Mouse (Mus musculus) MEL (cell line): ENCODE results near the gene Mapk8ip3. TPM values are rescaled to one million over a fixed set of nuclear protein-coding genes. Genes with fewer than 3 reads are reported as not detected.

Experiments used
- DNase-seq: peaks from one replicate; pipeline ENCODE4 v3.0.0; 2011; ENCODE audit warnings: low read depth, low spot score
- H3K27ac ChIP-seq: 2 replicates; pipeline ENCODE4 v1.5.1; 2012; ENCODE audit warnings: low read depth, mild to moderate bottlenecking, control low read depth, low read length, moderate library complexity; ENCODE audit not compliant: control insufficient read depth
- H3K27me3 ChIP-seq, 2 experiments: fragments of 150-350 bp in 1 of 2; sonication (generic) in 1 of 2; 2 replicates each; pipeline ENCODE4 v1.6.1; 2012; ENCODE audit warnings: low read length in 2 of 2, mild to moderate bottlenecking in 2 of 2, improper control_type of control experiment in 1 of 2, moderate library complexity in 1 of 2; ENCODE audit not compliant: insufficient read depth in 2 of 2, control insufficient read depth in 1 of 2
- H3K36me3 ChIP-seq, 2 experiments: 2 replicates each; pipeline ENCODE4 v1.6.1; 2012 to 2014; ENCODE audit warnings: low read length in 2 of 2, improper control_type of control experiment in 1 of 2, inconsistent platforms in 1 of 2, mild to moderate bottlenecking in 1 of 2; ENCODE audit not compliant: insufficient read depth in 2 of 2, control insufficient read depth in 1 of 2
- H3K4me1 ChIP-seq, 2 experiments: fragments of 150-350 bp in 1 of 2; sonication (generic) in 1 of 2; 2 replicates each; pipeline ENCODE4 v1.6.1; 2012; ENCODE audit warnings: low read length in 2 of 2, improper control_type of control experiment in 1 of 2, mild to moderate bottlenecking in 1 of 2; ENCODE audit not compliant: insufficient read depth in 2 of 2, control insufficient read depth in 1 of 2
- H3K4me3 ChIP-seq, 2 experiments: fragments of 150-350 bp in 1 of 2; sonication (generic) in 1 of 2; 2 replicates each; pipeline ENCODE4 v1.5.1; 2012; ENCODE audit warnings: low read depth in 2 of 2, low read length in 2 of 2, mild to moderate bottlenecking in 2 of 2, moderate library complexity in 2 of 2, control low read depth in 1 of 2, improper control_type of control experiment in 1 of 2; ENCODE audit not compliant: control insufficient read depth in 1 of 2, insufficient read depth in 1 of 2
- H3K79me2 ChIP-seq: 2 replicates; pipeline ENCODE4 v1.6.1; 2012; ENCODE audit warnings: mild to moderate bottlenecking, low read length, moderate library complexity; ENCODE audit not compliant: control insufficient read depth, poor library complexity, insufficient read depth
- H3K9ac ChIP-seq: 2 replicates; pipeline ENCODE4 v1.6.1; 2012; ENCODE audit warnings: low read depth, mild to moderate bottlenecking, control low read depth, low read length, moderate library complexity; ENCODE audit not compliant: control insufficient read depth, poor library complexity, severe bottlenecking
- H3K9me3 ChIP-seq: fragments of 150-350 bp; sonication (generic); replicated peaks from 2 replicates; pipeline ENCODE4 v1.6.1; 2012; ENCODE audit warnings: mild to moderate bottlenecking, low read length, improper control_type of control experiment, moderate library complexity; ENCODE audit not compliant: insufficient read depth
- BHLHE40 ChIP-seq: IDR thresholded peaks from 2 replicates; pipeline ENCODE4 v1.6.1; 2012; ENCODE audit warnings: low read depth, mild to moderate bottlenecking, inconsistent platforms, low read length, improper control_type of control experiment, borderline replicate concordance
- CTCF ChIP-seq, 3 experiments: IDR thresholded peaks in 2 of 3; conservative IDR thresholded peaks in 1 of 3; 2 replicates each; pipeline ENCODE4 v1.5.1; 2011 to 2012; ENCODE audit warnings: low read length in 3 of 3, low read depth in 2 of 3, mild to moderate bottlenecking in 2 of 3, improper control_type of control experiment in 1 of 3, inconsistent platforms in 1 of 3, mixed read lengths in 1 of 3, moderate library complexity in 1 of 3; ENCODE audit not compliant: control insufficient read depth in 1 of 3, insufficient read depth in 1 of 3, poor library complexity in 1 of 3, severe bottlenecking in 1 of 3
- E2F4 ChIP-seq: IDR thresholded peaks from 2 replicates; pipeline ENCODE4 v1.6.1; 2011; ENCODE audit warnings: low read depth, low read length, improper control_type of control experiment, borderline replicate concordance
- ELF1 ChIP-seq: IDR thresholded peaks from 2 replicates; pipeline ENCODE4 v1.6.1; 2014; ENCODE audit warnings: low read depth, mild to moderate bottlenecking, inconsistent platforms, low read length, improper control_type of control experiment, moderate library complexity
- ETS1 ChIP-seq: IDR thresholded peaks from 2 replicates; pipeline ENCODE4 v1.6.1; 2012; ENCODE audit warnings: low read depth, mild to moderate bottlenecking, inconsistent platforms, low read length, improper control_type of control experiment, moderate library complexity
- KAT2A ChIP-seq: conservative IDR thresholded peaks from 2 replicates; pipeline ENCODE4 v1.6.1; 2012; ENCODE audit warnings: low read depth, low read length, improper control_type of control experiment, inconsistent platforms
- MAFK ChIP-seq: IDR thresholded peaks from 2 replicates; pipeline ENCODE4 v1.6.1; 2011; ENCODE audit warnings: low read depth, mild to moderate bottlenecking, low read length, improper control_type of control experiment, borderline replicate concordance
- MAX ChIP-seq: IDR thresholded peaks from 2 replicates; pipeline ENCODE4 v1.6.1; 2011; ENCODE audit warnings: low read length, improper control_type of control experiment
- MEF2A ChIP-seq: IDR thresholded peaks from 2 replicates; pipeline ENCODE4 v1.6.1; 2014; ENCODE audit warnings: low read depth, mild to moderate bottlenecking, inconsistent platforms, low read length, improper control_type of control experiment; ENCODE audit not compliant: poor library complexity, insufficient replicate concordance, severe bottlenecking; ENCODE audit errors: extremely low read depth
- MXI1 ChIP-seq: IDR thresholded peaks from 2 replicates; pipeline ENCODE4 v1.6.1; 2011; ENCODE audit warnings: mild to moderate bottlenecking, low read depth, low read length, improper control_type of control experiment
- POLR2AphosphoS2 ChIP-seq: IDR thresholded peaks from 2 replicates; pipeline ENCODE4 v1.6.1; 2011; ENCODE audit warnings: low read length, improper control_type of control experiment
- SIN3A ChIP-seq: IDR thresholded peaks from 2 replicates; pipeline ENCODE4 v1.6.1; 2012; ENCODE audit warnings: low read length, improper control_type of control experiment, inconsistent platforms
- SMC3 ChIP-seq: IDR thresholded peaks from 2 replicates; pipeline ENCODE4 v1.6.1; 2011; ENCODE audit warnings: low read depth, low read length, improper control_type of control experiment
- ZC3H11A ChIP-seq: IDR thresholded peaks from 2 replicates; pipeline ENCODE4 v1.6.1; 2012; ENCODE audit warnings: low read depth, mild to moderate bottlenecking, inconsistent platforms, low read length, improper control_type of control experiment
- ZNF384 ChIP-seq: IDR thresholded peaks from 2 replicates; pipeline ENCODE4 v1.6.1; 2012; ENCODE audit warnings: low read depth, mild to moderate bottlenecking, inconsistent platforms, low read length, improper control_type of control experiment
- polyA plus RNA-seq, 2 experiments: library from polyadenylated mRNA; stranded (reverse) in 1 of 2; unstranded in 1 of 2; fragments of >175 nt in 1 of 2; fragments of >200 nt in 1 of 2; gene quantifications; 2 replicates each; pipeline versions ENCODE4 v1.2.1 to v1.2.4; 2012; ENCODE audit warnings: low replicate concordance in 2 of 2, low read depth in 1 of 2; ENCODE audit not compliant: insufficient read length in 2 of 2, insufficient read depth in 1 of 2, missing spikeins in 1 of 2
- total RNA-seq: library from RNA; depleted of rRNA; stranded (reverse); fragments of 300-350 nt; gene quantifications from 2 replicates; pipeline ENCODE4 v1.2.3, GENCODE M21; 2012

Gene Mapk8ip3
- total and polyA plus RNA-seq, 3 experiments: 22.8 to 44.5 TPM; not detected in 1

- TF ChIP-seq POLR2AphosphoS2 (no peak), ZC3H11A (no peak), CTCF (IDR thresholded peaks at IDR 0.05 in 2 of 3, conservative IDR thresholded peaks at IDR 0.05 in 1 of 3; ENCODE audit: control insufficient read depth in 1 of 3, insufficient read depth in 1 of 3, low read depth in 2 of 3, low read length in 3 of 3, poor library complexity in 1 of 3, severe bottlenecking in 1 of 3) (no peak), ETS1 (no peak), MAX (no peak), KAT2A (no peak), SMC3 (no peak), ELF1 (no peak), BHLHE40 (no peak), ZNF384 (no peak), MAFK (no peak), SIN3A (no peak), MEF2A (no peak), MXI1 (no peak)
- H3K27ac ChIP-seq: no peak overlapping the region
- no peaks in the 10 kb centered on the region for H3K27me3 ChIP-seq
- peaks cover 0 to 9% of the 10 kb centered on the region in 2 experiments; a peak in 2 of 4 replicates for H3K36me3 ChIP-seq
- no peak overlapping the region for H3K4me3 ChIP-seq
- H3K9ac ChIP-seq: no peak overlapping the region
- no peak for DNase-seq
- H3K79me2 ChIP-seq: peaks cover 34% of the 10 kb centered on the region
- H3K9me3 ChIP-seq: no peaks in the 10 kb centered on the region
- H3K4me1 ChIP-seq: peaks cover 0 to 18% of the 10 kb centered on the region in 2 experiments; a peak in 3 of 4 replicates
Observed at GRCm38 (mm10) chr17:24897600-24897999, 39.2 kb downstream of the Mapk8ip3 start.

GRCm38 (mm10) chr17:24896993-24897269 lies 39.8 kb downstream of the Mapk8ip3 start:
- Histone ChIP-seq H3K27ac (no peak overlapping the region), H3K27me3 (no peaks in the 10 kb centered on the region), H3K36me3 (peaks cover 0 to 7% of the 10 kb centered on the region in 2 experiments; a peak in 2 of 4 replicates), H3K9me3 (no peaks in the 10 kb centered on the region), H3K4me1 (peaks cover 0 to 16% of the 10 kb centered on the region in 2 experiments; a peak in 2 of 4 replicates), H3K79me2 (peaks cover 34% of the 10 kb centered on the region), H3K4me3 (peak overlapping the region; percentile 80 to 94), H3K9ac (peak overlapping the region; percentile 64)
- DNase-seq: no peak
- no peak for TF ChIP-seq E2F4
